Mouse (Mus musculus): ENCODE data around the gene Eepd1. TPM values are rescaled to one million over a fixed set of nuclear protein-coding genes. Genes with fewer than 3 reads are reported as not detected.

Eepd1 gene
- total RNA-seq, 2 experiments from 2014 or later = 99.2 to 114 TPM

DNA sequence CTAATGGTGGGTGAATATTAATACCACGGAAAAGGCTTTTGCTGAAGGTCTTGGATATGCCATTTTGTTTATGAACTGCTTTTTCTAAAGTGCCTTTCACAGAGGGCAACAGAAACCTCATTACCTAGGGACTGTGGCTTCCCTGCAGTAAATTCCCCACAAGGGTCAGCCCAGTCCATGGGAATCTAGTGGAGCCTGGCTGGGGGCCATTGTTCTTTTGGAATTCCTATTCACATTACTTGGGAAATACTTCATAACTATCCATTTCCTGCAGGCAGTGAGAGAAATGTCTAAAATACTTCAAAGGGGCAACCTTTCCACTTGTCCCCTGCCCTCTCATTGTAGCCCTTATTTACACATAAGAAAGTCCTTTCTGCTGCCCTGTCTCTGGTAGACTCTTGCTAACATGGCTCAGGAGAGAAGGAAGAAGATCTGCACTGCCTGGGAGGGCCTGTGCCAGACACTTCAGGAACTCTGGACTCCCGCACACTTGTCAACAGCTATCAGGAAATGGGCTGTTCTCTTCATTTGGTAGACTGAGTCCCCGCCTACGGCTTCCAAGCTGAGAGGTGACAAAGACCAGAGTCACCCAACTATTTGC is 111.1 kb downstream of the Eepd1 start:
- DNase-seq = peak; percentile 61
- Histone ChIP-seq H3K27ac (peak overlapping the region; percentile 79), H3K4me3 (peak overlapping the region; percentile 30; the same call in 1 of the 2 replicates)
- no peak for TF ChIP-seq CTCF (IDR thresholded peaks at IDR 0.05)
- intact Hi-C loops (cut with DNase I) = loop anchor here (2.0 to 5.0 kb wide), 3 partner anchors 112 to 440 kb away; partner anchors contain the start of genes Eepd1 and Herpud2

DNA sequence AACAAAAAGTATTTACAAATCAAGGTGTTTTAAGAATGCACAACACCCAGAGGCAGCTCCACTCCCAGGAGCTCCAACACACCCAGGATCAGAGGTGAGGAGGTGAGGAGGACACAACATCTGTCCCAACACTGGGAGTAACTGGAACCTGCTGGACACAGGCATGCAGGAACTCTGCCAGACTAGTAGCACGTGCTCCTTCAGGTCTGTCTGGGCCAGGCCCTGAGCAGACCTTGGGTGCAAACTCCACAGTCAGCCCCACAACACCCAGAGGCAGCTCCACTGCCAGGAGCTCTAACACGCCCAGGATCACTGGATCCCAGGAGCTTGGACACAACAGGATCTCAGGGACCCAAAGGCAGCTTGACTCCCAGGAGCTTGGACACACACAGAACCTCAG is 143.4 kb downstream of the Eepd1 start:
- TF ChIP-seq CTCF (IDR thresholded peaks at IDR 0.05) = no peak
- Histone ChIP-seq H3K27ac (no peak overlapping the region), H3K4me3 (no peak overlapping the region)
- no peak for DNase-seq
- intact Hi-C loops (cut with DNase I) = no loop called here

DNA sequence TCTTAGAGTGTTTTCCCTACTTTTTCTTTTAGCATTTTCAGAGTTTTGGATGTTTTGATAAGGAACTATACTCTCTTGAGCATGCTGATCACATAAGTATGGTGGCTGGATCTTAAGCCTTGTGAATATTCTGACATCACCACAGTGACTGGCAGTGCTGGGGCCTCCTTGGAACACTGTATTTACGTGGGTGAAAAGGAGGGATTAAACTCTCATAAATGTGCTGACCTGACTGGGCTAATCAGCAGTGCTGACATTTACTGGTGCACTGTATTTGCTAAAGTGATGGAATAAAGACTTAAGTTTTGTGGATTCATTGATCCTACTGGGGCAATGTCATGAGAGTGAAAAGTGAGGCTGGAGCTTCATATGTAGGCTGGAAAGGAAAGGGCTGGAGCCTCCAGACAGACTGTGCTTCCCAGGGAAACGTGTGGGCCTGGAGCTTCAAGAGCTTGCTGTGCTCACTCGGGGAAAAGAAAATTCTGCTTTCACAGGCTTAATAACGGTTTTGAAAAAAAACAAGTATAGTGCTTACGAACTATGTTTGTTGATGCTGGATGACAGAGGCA is 148.3 kb downstream of the Eepd1 start:
- H3K27ac ChIP-seq = no peak overlapping the region
- no peak overlapping the region for H3K4me3 ChIP-seq
- DNase-seq = no peak
- intact Hi-C loops (cut with DNase I) = no loop called here
- no peak for TF ChIP-seq CTCF (IDR thresholded peaks at IDR 0.05)

Other genes starting within 250 kb of the Eepd1 start
- gene Sept7, start 229.1 kb upstream of the Eepd1 start, total RNA-seq (2021) = 10 to 100 TPM; 69.5 to 88.3 TPM

Measured in gastrocnemius, adult 2 months (tissue).